Mouse (Mus musculus): ENCODE data around the gene Tnrc6b.

DNA sequence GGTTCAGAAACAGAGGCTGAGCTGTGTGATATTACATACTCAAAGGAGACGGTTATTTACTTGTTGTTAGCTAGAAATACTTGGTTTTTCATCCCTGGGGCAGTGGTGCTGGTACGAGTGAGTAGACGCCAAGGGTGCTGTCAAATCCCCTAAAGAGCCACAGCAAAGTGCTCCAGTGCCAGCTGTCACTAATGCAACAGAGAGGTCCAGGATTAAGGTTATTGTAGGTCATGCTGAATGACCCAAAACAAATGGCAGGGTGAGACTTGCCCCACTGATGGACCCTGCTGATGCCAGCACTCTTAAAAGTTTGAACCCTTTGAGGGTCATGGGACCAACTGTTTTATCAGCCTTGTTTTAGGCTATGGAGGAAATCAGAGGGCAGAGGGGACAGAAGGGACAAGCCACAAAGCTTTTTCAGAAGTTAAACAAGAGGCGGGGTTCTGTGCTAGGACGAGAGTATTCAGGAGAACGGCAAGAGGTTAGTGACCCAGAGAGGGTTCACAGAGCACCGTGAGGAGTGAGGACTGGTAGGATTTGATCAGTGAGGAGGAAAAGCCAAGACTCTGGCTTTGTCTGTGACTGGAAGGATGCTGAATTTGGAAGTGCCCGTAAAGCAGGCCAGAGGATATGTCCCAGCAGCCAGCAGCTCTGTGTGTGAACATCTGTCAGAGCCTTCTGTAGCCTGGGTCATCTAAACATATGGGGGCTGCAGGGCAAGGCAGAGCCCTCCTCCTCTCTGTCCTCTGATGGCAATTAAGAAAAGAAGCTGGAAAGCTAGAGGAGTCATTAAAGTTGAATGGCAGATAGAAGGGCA is 26.1 kb upstream of the Tnrc6b start:
- TF ChIP-seq GATA1 (IDR thresholded peaks at IDR 0.05; ENCODE audit: low read length) = no peak
- no peak for TF ChIP-seq TAL1 (IDR thresholded peaks at IDR 0.05; ENCODE audit: low read length)

All from erythroblast, embryonic 14.5 days (primary cell).